Mouse (Mus musculus) C2C12 (cell line): ENCODE data around the gene Apmap. TPM values are rescaled to one million over a fixed set of nuclear protein-coding genes. Genes with fewer than 3 reads are reported as not detected.

Experiments used
- H3K27me3 ChIP-seq: one replicate; pipeline ENCODE4 v1.6.1; 2011; ENCODE audit not compliant: control insufficient read depth, insufficient read depth, insufficient read length
- H3K36me3 ChIP-seq: one replicate; pipeline ENCODE4 v1.6.1; 2011; ENCODE audit not compliant: control insufficient read depth, insufficient read depth
- H3K4me3 ChIP-seq: one replicate; pipeline ENCODE4 v1.5.1; 2011; ENCODE audit warnings: mild to moderate bottlenecking, control low read depth; ENCODE audit not compliant: poor library complexity, insufficient read depth, severe bottlenecking
- H3K79me2 ChIP-seq: one replicate; pipeline ENCODE4 v1.6.1; 2011; ENCODE audit not compliant: control insufficient read depth, insufficient read depth
- H3K79me3 ChIP-seq: one replicate; pipeline ENCODE4 v1.6.1; 2011; ENCODE audit warnings: low read depth, control low read depth
- H3ac ChIP-seq: one replicate; pipeline ENCODE3; 2011; ENCODE audit warnings: low read depth; ENCODE audit not compliant: control insufficient read depth, insufficient read length
- CEBPB ChIP-seq: IDR thresholded peaks from one replicate; pipeline ENCODE4 v1.6.1; 2011; ENCODE audit warnings: low read depth, mild to moderate bottlenecking, control low read depth, moderate library complexity
- CTCF ChIP-seq: IDR thresholded peaks from one replicate; pipeline ENCODE4 v1.5.1; 2011; ENCODE audit not compliant: control insufficient read depth, insufficient read depth, insufficient read length
- FOSL1 ChIP-seq: IDR thresholded peaks from one replicate; pipeline ENCODE4 v1.8.0; 2011; ENCODE audit warnings: mild to moderate bottlenecking, low read length; ENCODE audit not compliant: poor library complexity, insufficient read depth, severe bottlenecking
- MAX ChIP-seq: IDR thresholded peaks from one replicate; pipeline ENCODE4 v1.6.1; 2011; ENCODE audit warnings: mild to moderate bottlenecking, control low read depth
- MYOD1 ChIP-seq: IDR thresholded peaks from one replicate; pipeline ENCODE4 v1.6.1; 2011; ENCODE audit warnings: low read depth; ENCODE audit not compliant: control insufficient read depth, insufficient read length
- MYOG ChIP-seq: IDR thresholded peaks from one replicate; pipeline ENCODE4 v1.6.1; 2011; ENCODE audit not compliant: control insufficient read depth, insufficient read length; ENCODE audit errors: extremely low read depth
- USF1 ChIP-seq: IDR thresholded peaks from one replicate; pipeline ENCODE4 v1.6.1; 2011; ENCODE audit warnings: low read depth, mild to moderate bottlenecking, control low read depth, moderate library complexity
- long read RNA-seq, 2 experiments: library from polyadenylated mRNA; unstranded; transcript quantifications; one replicate each; pipeline ENCODE4 v2.0.0; 2019 to 2020
- polyA plus RNA-seq: library from polyadenylated mRNA; unstranded; fragments of >200 nt; fragmentation: generic; extraction: Trizol; gene quantifications from one replicate; pipeline ENCODE4 v1.2.1, GENCODE M21; 2012; ENCODE audit warnings: missing spikeins

The Apmap gene
- 25.6 TPM for polyA plus RNA-seq
- long read RNA-seq, experiment 1, transcript Apmap-201 (9 exons, 2,235 nt), result major isoform, 23 of 28 reads
- long read RNA-seq, experiment 1, partial matches to known transcripts, result 2 of 28 reads
- long read RNA-seq, experiment 1, other reads (novel, unspliced or antisense), result 3 of 28 reads
- long read RNA-seq, experiment 2, transcript Apmap-201 (9 exons, 2,235 nt), result major isoform, 185 of 211 reads
- long read RNA-seq, experiment 2, partial matches to known transcripts, result 0 of 211 reads
- long read RNA-seq, experiment 2, other reads (novel, unspliced or antisense), result 26 of 211 reads

- peak; percentile 63 for TF ChIP-seq MAX
- peak; percentile 15 for TF ChIP-seq CEBPB
- TF ChIP-seq FOSL1, result no peak
- TF ChIP-seq MYOG, result no peak
- TF ChIP-seq USF1, result no peak
- no peak for TF ChIP-seq MYOD1
- no peak for TF ChIP-seq CTCF
Measured at GRCm38 (mm10) chr2:150608087-150608799, at the start of gene Apmap. Gene Apmap, minus strand, starts transcription at chr2:150608567.

GRCm38 (mm10) chr2:150656975-150657768 lies 48.8 kb upstream of the Apmap start:
- no peaks in the 10 kb centered on the region for H3K79me2 ChIP-seq
- H3K36me3 ChIP-seq, result no peaks in the 10 kb centered on the region
- no peaks in the 10 kb centered on the region for H3K79me3 ChIP-seq
- H3K4me3 ChIP-seq, result no peak overlapping the region
- H3ac ChIP-seq, result no peak overlapping the region
- no peaks in the 10 kb centered on the region for H3K27me3 ChIP-seq
- TF ChIP-seq USF1 (no peak), MYOG (no peak), FOSL1 (no peak), MYOD1 (no peak), CEBPB (no peak), CTCF (no peak), MAX (no peak)

More at GRCm38 (mm10) chr2:150608087-150608799, at the start of gene Apmap:
- Histone ChIP-seq H3K27me3 (no peaks in the 10 kb centered on the region), H3K79me2 (peaks cover 49% of the 10 kb centered on the region), H3K36me3 (peaks cover 9% of the 10 kb centered on the region), H3ac (peak within 1 kb of the TSS; percentile 92), H3K4me3 (peak within 1 kb of the TSS; percentile 70), H3K79me3 (peaks cover 10% of the 10 kb centered on the region)

- TF ChIP-seq MYOD1, result no peak
- no peak for TF ChIP-seq MYOG
- TF ChIP-seq USF1, result no peak
- TF ChIP-seq FOSL1, result no peak
- TF ChIP-seq CTCF, result no peak
- no peak for TF ChIP-seq MAX
- TF ChIP-seq CEBPB, result no peak
- H3K36me3 ChIP-seq, result no peaks in the 10 kb centered on the region
- no peak overlapping the region for H3ac ChIP-seq
- no peak overlapping the region for H3K4me3 ChIP-seq
- no peaks in the 10 kb centered on the region for H3K79me3 ChIP-seq
- no peaks in the 10 kb centered on the region for H3K79me2 ChIP-seq
- H3K27me3 ChIP-seq, result no peaks in the 10 kb centered on the region
Measured at GRCm38 (mm10) chr2:150656112-150656511, 47.7 kb upstream of the Apmap start.

GRCm38 (mm10) chr2:150655290-150655689 lies 46.9 kb upstream of the Apmap start:
- Histone ChIP-seq H3K79me2 (no peaks in the 10 kb centered on the region), H3K27me3 (no peaks in the 10 kb centered on the region), H3ac (no peak overlapping the region), H3K36me3 (no peaks in the 10 kb centered on the region), H3K79me3 (no peaks in the 10 kb centered on the region), H3K4me3 (no peak overlapping the region)
- no peak for TF ChIP-seq CTCF
- TF ChIP-seq FOSL1, result no peak
- TF ChIP-seq MAX, result no peak
- no peak for TF ChIP-seq CEBPB
- no peak for TF ChIP-seq MYOG

GRCm38 (mm10) chr2:150654814-150655213 lies 46.4 kb upstream of the Apmap start:
- TF ChIP-seq MYOD1, result no peak
- no peak for TF ChIP-seq USF1
- no peak for TF ChIP-seq CEBPB
- no peak for TF ChIP-seq FOSL1
- no peak for TF ChIP-seq MYOG
- no peak for TF ChIP-seq CTCF
- Histone ChIP-seq H3ac (no peak overlapping the region), H3K79me3 (no peaks in the 10 kb centered on the region)

More at GRCm38 (mm10) chr2:150654814-150655213, 46.4 kb upstream of the Apmap start:
- Histone ChIP-seq H3K27me3 (no peaks in the 10 kb centered on the region), H3K79me2 (no peaks in the 10 kb centered on the region), H3K4me3 (no peak overlapping the region), H3K36me3 (no peaks in the 10 kb centered on the region)
